Comparison of ENCODE assay signal across 13 mouse cellular contexts in genomic region chr7:112405061-112405460, GRCm38 (mm10). TPM values are rescaled to one million over a fixed set of nuclear protein-coding genes. Genes with fewer than 3 reads are reported as not detected.
DNase-seq lines count a peak whose midpoint lies in the region; ATAC-seq lines count a peak whose summit lies in the region.
"Had no signal": no experiment of that assay in that cellular context is flagged by ENCODE, and none has a peak within 500 bp of the region (broad histone marks: within the 10 kb centered on the region; RNA-seq: fewer than 3 reads in every experiment).

No protein-coding gene starts in this region.

- peak; percentile 88 for DNase-seq in heart, adult 11 months
- no peak for DNase-seq in heart, postnatal 14 days
- DNase-seq in thymus, postnatal 0 days (ENCODE audit: low spot score) = peak; percentile 5
- no peak for DNase-seq in thymus, postnatal 25 days
- peak; percentile 30 to 52 for DNase-seq in kidney, postnatal 25 days
- DNase-seq in cerebellum, adult 8-10 months = no peak
- no peak for DNase-seq in gastrocnemius, postnatal 14 days
- DNase-seq: adrenal gland, postnatal 25 days; gastrocnemius, postnatal 36 days; heart, postnatal 4 days; left cerebral cortex, postnatal 4 days; right cerebral cortex, postnatal 4 days had no signal

- intact Hi-C loops in heart, postnatal 14 days (cut with DNase I) = no loop called here
- intact Hi-C loops in gastrocnemius, postnatal 14 days (cut with DNase I; ENCODE audit: low total_unique reads) = no loop called here

- no peak for ATAC-seq in inflammation-experienced regulatory T-cells, adult 6 months

RNA-seq across cellular contexts. Expression of gene Parva, which starts 22.2 kb away (rescaled TPM):
- total RNA-seq in heart, postnatal 14 days (2021) = 10 to 100 TPM; 69.1 to 69.4 TPM
- 11.0 and 12.1 TPM in 2 replicates for polyA plus RNA-seq in thymus, postnatal 0 days (2015; fragmentation: Nextera tagmentation; extraction: Ambion mirVana)
- not detected for polyA plus RNA-seq in inflammation-experienced regulatory T-cells, adult 6 months (2017; shearing (Covaris generic))
- total RNA-seq in gastrocnemius, postnatal 14 days (2021) = 10 to 100 TPM; 36.1 to 41.5 TPM

Comparison
In these comparisons a context has a peak if more than half of its experiments do, and no peak if none do; other contexts are left out.
1. DNase-seq: peak in heart, adult 11 months (single experiment), thymus, postnatal 0 days (single experiment) and kidney, postnatal 25 days (2 of 2); none in heart, postnatal 14 days (0 of 2), thymus, postnatal 25 days (single experiment), cerebellum, adult 8-10 months (single experiment) and gastrocnemius, postnatal 14 days (single experiment).